Mouse (Mus musculus): ENCODE results near the gene Ptges2.
A peak's percentile ranks its signal among the peaks of the same experiment; 100 is the strongest.

Ptges2 gene

DNA sequence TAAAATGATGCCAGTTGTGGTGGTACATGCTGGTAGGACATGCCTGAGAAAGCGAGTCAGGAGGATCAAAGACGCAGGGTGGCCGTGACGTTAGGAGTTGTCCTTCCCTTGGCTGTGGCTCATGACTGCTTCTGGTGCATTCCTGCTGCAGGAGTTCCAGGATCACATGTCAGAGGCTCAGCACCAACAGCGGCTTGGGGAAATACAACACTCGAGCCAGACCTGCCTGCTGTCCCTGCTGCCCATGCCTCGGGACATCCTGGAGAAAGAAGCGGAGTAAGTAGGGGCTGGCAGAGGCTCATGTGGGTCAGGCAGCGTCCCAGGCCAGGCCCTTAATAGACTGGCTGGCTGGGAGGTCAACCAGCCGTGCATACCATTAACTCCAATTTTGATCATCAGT lies 21.5 kb upstream of the Ptges2 start:
- no peak for DNase-seq (ENCODE audit: extremely low read depth, insufficient read length, low spot score)

DNA sequence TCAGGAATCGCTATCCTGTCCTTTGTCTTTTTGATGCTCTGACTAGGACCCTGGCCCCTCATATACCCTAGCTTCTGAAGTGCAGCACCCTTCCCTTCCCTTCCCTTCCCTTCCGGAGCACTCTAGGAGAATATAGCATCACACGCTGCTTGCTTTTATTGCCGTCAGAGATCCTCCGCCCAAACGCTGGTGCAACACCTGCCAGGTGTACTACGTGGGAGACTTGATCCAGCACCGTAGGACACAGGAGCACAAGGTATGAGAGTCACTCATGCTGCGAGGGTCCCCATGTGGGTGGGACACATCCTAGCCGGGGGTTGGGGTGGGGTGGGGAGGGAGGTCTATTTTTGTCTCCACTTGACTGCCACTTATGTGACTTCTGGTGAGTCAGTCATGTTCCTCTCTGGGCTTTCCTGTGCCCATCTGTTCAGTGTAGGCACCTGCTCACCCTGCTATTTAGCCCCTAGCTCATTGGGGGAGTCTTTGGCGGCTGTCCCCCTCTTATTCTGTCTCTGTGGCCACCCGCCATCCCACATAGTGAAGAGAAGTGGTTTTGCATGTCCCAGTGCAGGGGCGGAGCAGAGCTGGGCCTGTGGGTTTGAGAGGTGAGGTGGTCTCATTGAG lies 20.3 kb upstream of the Ptges2 start:
- no peak for DNase-seq (ENCODE audit: extremely low read depth, insufficient read length, low spot score)

DNA sequence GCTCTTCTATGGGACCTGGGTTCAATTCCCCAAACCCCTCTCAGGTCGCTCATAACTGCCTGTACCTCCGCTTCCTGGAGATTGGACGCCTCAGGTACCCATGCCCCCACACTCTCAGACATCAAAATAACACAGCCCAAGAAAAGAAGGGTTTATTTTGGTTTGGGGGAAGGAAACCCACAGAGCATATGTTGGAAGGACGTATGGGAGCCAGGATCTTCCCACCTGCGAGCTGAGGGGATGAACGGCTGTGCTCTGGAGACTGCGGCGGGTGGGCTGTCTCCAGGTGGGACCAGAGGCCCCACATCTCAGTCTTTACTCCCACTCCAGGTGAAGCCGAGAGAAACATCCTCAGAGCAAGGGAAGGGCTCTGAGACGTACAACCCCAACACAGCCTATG lies 18.7 kb upstream of the Ptges2 start:
- no peak for DNase-seq (ENCODE audit: extremely low read depth, insufficient read length, low spot score)

DNA sequence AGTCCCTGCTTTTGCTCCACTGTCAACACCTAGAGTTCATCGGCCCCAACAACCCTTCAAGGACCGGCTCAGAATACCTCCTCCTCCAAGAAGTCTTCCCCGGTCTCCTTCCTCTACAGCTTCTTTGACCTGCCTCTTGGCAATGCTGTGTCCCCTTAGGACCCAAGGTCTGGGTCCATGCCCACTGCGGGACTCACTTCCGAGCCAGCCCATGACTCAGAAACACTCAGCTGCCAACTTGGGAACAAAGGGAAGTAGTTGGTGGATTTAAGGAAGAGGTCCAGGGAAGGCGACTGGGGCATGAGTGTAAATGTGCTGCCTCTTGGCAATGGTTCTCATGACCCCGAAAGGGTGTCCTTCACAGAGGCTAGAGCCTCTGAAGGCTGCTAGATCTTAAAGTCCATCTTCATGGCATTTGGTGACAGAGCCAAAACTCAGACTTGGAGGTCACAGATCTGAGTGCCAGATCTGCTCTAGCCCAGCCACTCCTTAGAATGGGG lies 15.6 kb upstream of the Ptges2 start:
- DNase-seq (ENCODE audit: extremely low read depth, insufficient read length, low spot score), result peak; percentile 78

DNA sequence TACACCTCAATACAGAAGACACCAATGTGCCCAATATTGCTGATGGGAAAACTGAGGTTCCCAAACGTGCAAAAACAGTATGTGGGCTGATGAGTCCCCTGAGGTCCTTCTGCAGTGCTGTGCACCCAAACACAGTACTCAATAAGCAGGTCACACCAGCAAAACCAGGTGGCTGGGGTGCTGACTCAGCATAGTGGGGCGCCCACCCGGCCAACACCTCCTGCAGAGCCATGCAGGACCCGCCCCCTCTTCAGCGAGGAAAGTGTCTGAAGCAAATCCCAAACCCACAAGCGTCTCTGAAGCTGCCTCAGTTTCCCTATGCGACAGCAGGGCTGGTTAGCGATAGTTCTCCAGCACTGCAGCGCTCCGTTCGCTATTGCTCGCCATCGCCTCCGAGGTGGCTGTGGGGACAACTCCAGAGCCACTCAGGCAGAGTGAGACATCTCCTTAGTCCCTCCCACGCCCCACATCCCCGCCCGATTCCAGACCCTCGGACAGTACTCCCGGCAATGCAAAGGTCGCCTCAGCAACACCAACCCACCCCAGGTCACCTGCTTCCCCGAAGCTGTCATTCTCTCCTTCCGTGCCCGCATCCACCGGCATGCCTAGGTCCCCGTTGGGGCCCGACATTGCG lies 14.4 kb upstream of the Ptges2 start:
- no peak for DNase-seq (ENCODE audit: extremely low read depth, insufficient read length, low spot score)

DNA sequence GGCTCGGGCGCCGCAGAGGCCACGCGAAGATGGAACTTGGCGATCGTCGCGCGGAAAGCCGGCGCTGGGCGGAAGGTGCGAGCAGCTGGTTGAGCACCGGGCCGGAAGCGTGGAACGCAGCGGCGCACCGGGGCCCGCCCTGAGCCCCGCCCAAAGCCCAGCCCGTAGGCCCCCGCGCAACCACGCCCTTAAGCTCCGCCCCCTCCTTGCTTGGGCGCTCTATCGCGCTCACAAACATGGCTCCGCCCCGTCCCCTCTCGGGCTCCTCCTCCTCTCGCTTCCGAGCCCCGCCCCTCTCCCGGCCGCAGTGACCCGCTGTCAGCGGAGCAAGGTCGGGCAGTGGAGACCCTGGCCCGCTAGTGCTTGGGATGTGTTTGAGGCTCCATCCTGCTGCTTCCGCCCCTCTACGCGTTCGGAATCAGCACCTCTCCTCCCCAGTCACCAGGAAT lies 13.9 kb upstream of the Ptges2 start, which contains the start of gene 1110008P14Rik:
Gene 1110008P14Rik (minus strand): TSS at position 164 of the 449 bp plus-strand sequence.
- peak; percentile 92 for DNase-seq (ENCODE audit: extremely low read depth, insufficient read length, low spot score)

DNA sequence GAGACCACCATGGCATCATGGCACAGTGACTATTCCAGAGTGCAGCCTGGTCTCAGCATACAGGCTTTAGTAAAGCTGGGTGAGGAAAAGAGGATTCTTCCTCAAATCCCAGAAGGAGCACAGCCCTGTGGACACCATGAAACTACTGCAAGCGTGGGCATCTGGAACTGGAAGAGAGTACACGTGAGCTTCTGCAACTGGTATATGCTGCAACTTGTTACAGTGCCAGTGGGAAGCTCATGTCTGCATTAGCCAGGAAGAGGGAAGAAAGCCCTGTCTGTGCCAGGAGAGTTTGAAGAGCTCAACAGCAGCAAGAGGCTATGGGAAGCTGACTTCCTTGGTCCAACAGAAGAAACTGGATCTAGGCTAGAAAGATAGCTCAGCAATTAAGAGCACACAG lies 13.0 kb upstream of the Ptges2 start:
- DNase-seq (ENCODE audit: extremely low read depth, insufficient read length, low spot score), result no peak

DNA sequence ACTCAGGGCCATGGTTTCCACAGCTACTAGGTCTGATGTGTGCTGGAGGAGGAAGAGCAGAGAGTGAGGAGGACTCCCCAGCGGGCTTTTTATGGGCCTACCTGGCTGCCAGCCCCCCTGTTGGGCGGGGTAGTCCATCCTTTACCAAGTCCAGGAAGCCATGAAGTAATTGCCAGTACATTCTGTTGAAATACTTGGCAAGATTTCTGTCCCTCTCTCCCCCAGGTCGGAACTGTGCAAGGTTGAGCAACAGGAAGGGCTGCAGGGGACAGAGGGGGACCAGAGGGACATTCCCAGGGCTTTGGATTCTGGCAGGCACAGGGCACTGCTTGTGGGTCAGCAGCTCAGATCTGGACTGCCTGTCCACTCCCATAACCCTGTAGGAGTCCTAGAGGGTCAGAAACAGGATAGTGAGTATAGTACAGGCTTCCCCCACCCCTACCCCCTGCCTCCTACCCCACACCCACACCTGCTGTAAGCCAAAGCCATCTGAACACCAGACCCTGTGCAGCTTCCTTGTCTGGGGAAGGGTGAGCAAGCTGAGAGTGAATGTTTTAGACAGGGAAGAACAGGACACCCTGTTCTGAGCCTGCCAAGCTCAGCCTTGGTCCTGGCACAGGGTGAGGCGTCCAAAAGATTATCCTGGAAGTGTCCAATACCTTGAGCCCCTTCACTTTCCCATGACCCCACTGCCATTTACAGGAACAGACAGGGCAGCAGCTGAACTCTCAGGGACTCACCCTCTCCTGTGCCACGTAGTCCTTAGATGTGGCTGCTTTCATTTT lies 7.8 kb upstream of the Ptges2 start, which contains the start of gene Lcn2:
Gene Lcn2 (minus strand): TSS at position 547 of the 785 bp plus-strand sequence.
- no peak for DNase-seq (ENCODE audit: extremely low read depth, insufficient read length, low spot score)

DNA sequence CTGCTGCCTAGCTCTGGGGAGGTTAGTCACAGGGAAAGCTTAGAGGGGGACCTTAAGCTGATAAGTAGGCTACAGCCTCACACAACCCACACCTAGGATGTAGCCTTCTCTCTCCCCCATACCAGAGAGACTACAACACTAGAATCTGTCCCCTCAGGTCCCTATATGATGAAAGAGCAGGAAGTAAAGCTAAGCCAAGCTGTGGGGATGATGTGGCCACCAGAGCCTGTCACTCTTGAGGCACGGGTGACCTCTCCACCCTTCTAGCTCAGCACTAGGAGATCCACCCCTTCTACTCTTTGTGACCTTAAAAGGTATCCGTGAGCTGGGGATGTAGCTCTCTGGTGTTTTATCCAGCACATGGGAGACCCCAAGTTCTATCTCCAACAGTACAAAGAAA lies 6.5 kb upstream of the Ptges2 start:
- no peak for DNase-seq (ENCODE audit: extremely low read depth, insufficient read length, low spot score)

DNA sequence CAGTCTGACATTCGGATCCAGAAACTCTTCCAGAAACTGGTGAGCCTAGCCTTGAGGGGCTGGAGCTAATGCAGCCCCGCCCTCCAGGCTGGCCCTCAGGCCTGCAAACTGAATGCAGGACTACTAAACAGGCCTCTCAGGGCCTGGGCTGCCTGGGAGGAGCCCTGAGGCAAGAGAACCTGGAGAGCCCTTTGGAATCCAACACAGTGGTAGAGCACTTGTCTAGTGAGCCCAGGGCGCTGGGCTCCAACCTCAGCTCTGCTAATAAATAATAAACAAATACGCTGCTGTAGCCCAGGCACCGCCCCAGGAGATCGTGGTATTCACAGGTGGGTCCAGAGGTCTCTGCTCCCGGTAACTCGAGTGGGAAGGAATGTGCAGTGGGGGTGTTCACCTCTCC lies 4.8 kb upstream of the Ptges2 start:
- DNase-seq (ENCODE audit: extremely low read depth, insufficient read length, low spot score), result no peak

DNA sequence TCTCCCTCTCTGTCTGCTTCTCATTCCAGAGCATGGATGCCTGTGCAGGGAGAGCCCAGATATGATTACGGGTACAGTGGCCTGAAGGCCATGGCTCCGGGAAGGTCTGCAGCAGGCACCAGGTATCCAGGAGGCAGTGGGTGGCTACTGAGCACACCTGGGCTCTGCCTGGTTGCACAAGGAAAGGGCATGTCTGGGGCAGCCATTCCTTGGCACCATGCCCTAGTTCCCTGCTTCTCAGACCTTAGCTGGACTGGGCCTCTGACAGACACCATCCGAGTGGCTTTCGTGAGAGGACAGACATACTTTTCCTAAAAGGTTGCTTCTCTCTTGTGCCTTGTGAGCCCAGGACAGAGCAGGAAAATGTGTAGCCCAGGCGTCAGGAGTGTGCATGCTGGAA lies 3.6 kb upstream of the Ptges2 start:
- DNase-seq (ENCODE audit: extremely low read depth, insufficient read length, low spot score), result no peak

DNA sequence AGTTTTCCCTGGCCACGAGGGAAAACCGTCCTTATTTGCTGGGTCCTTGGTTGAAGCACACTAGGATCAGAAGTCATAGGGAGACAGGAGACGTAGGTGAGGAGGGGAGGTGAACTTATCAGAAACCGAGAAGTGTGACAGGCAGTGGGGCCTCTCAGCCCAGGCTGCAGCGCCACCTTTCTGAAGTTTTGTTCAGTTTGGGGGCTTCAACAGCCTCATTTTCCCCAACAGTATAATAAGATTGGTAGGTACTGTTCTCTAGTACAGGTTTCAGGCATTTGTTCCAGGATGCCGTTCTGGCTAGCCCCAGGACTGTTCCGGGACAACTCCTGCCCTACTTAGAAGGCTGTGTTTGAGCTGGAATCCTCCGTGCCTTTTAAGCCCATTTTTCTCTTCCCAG lies 723 bp upstream of the Ptges2 start:
- DNase-seq (ENCODE audit: extremely low read depth, insufficient read length, low spot score), result no peak

DNA sequence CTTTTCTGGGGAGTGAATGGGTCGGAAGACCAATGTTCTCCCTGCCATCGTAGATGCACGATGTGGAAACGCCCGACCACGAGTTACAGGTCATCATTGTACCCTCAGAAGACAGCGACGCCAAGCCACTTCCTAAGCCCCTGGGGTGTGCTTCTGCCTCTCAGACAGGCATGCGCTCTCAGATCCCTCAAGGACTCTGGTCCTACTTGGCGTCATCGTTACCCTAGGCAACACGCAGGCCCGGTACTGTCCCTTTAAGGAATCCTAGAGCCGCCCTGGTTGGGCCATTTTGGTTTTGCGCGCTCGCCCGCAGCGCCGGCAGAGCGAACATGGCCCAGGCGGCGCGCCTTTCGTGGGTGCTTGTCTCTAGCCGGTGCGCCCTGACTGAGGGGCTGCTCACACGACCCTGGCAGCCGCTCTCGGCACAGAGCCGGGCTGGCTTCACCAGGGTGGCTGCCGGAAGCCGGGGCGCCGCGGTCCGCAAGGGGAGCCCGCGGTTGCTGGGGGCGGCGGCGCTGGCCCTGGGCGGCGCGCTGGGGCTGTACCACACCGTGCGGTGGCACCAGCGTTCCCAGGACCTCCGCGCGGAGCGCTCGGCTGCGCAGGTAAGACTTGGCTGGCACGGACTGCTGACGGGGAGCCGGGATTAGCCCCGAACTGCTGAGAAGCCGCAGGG lies 388 bp downstream of the Ptges2 start:
- peak; percentile 89 for DNase-seq (ENCODE audit: extremely low read depth, insufficient read length, low spot score)

DNA sequence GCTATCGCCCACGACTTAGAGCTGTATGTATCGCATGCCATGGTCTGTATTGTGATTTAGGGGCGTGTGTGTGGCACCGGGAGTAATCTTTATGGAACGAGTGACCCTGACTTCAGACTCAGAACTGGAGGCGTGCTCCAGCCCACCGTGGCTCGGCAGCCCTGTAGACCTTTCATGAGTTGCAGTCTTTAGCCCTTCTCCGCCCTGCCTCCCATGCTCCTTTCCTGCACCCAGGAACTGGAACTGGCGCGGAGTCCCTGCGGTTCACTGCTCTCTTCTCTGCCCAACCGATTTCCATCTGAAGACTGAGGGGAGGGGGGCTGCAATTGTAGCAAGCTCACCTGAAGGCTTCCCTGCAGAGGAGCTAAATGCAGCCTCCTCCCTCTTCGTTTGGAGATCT lies 999 bp downstream of the Ptges2 start:
- DNase-seq (ENCODE audit: extremely low read depth, insufficient read length, low spot score), result no peak

DNA sequence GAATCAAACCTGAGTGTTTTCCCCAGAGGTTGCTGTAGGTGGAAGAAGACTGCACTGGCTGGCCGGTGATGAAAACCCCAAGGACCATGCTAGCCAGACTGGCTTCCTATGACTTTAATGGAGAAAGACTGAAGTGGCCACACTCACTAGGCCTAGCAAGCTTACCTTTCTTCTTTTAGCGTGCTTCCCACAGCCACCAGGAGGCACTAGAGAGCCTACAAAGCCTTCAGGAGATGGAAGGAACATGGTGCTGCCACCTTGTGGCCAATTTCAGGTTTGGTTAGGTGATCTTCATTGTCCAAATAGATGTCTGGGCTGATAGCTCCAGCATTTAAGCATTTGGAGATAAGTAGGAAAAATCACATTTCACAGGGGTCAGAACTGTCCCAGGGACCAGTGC lies 9.0 kb downstream of the Ptges2 start:
- DNase-seq (ENCODE audit: extremely low read depth, insufficient read length, low spot score), result peak; percentile 44

DNA sequence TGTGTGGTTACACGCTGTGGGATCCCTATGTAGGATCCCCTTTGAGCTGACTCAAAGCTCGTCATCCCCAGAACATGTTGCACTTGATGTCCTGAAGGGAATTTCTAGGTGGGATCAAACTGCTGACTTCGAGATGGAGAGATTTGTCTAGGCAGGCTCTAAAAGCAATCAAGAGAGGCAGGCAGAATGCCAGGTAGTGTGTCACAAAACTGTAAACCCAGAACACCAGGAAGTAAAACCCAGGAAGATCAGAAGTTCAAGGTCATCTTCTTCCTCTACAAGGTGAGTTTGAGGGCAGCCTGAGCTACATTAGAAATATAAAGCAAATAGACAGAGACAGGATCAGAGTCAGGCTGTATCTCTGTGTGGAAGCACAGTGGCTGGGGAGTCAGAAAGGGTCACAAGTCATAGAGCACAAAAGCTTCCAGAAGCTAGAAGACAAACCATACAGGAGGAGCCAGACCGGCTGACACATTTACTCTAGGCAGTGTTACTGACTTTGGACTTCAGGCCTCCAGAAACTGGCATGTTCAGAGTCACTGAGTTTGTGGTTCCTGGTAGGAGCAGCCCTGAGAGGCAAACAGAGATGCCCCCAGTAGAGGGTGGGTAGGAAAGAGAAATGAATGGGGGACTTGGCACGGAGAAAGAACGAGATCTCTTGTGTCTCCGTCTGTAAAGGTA lies 11.6 kb downstream of the Ptges2 start:
- DNase-seq (ENCODE audit: extremely low read depth, insufficient read length, low spot score), result no peak

DNA sequence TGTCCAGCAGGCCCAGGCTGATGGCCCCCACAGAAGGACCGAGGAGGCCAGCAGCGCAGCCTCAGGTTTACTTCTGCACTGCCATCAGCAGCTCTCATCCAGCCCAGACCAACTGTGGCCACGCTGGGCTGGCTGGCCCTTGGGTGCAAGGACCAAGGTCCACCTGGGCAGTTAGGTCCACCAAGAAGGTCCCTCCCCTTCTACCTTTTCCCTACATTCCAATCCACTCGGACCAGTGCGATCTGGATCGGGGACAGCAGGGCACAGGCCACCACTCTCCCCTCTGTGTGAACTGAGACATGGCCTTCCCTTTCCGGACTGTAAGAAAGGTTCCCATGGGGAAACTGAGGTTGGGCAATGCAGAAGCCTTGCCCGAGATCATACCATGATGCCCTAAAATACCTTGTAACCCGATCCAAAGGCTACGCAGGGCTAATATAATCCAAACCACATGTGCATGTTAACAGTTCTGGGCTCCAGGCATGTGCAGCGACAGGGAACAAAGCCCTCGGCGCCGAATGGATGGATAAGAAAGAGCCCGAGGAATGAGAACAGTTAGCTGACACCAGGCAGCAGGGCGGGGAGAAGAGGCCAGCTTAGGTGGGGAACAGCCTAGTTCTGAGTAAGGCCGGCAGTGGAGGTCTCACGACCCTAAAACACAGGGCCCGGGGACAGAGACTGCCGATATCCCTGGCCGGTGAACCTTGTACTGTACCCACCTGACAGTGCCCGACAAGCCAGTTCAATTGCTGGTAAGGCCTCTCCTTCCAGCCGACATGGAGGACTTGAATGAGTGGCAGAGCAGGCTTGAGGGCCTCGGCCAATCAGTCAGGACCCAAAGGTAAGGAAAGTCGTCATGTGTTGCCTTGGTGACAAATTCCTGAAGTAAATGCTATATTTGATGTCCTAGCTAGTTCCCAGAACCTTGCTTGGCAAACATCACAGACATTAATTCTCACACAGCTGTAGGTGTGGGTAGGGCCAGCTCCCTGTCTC lies 13.0 kb downstream of the Ptges2 start:
- no peak for DNase-seq (ENCODE audit: extremely low read depth, insufficient read length, low spot score)

DNA sequence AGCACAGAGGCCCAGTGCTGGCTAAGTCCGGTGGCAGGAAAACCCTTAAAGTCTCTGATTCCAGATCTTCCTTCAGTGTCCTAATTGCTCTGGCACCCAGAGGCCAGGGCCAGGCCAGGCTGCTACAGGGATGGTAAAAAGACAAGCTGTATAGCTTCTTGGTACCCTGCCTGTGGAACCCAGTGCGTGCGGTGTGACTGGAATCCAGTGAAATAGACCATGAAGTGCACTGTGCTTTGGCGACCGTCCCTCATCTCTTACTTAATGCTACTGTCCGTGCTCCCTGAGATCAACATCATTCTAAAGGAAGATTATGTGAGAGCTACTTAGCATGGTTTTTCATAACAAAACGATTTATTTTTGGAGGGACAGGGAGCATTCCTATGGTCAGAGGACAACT lies 15.7 kb downstream of the Ptges2 start:
- DNase-seq (ENCODE audit: extremely low read depth, insufficient read length, low spot score), result no peak

Measured in 3134 (cell line).